Mouse (Mus musculus) embryonic fibroblast, embryonic 13.5 days (primary cell): ENCODE results near the gene Myl6. TPM values are rescaled to one million over a fixed set of nuclear protein-coding genes. Genes with fewer than 3 reads are reported as not detected.
A peak's percentile ranks its signal among the peaks of the same experiment; 100 is the strongest.

Experiments used
- H3K27ac ChIP-seq: 2 replicates; pipeline ENCODE4 v1.5.1; 2012; ENCODE audit warnings: low read length, control low read depth, inconsistent platforms; ENCODE audit not compliant: insufficient read depth
- H3K4me1 ChIP-seq: 2 replicates; pipeline ENCODE4 v1.6.1; 2011; ENCODE audit warnings: low read length; ENCODE audit not compliant: control insufficient read depth, insufficient read depth
- H3K4me3 ChIP-seq: 2 replicates; pipeline ENCODE4 v1.5.1; 2011; ENCODE audit warnings: mild to moderate bottlenecking, control low read depth, low read length; ENCODE audit not compliant: insufficient read depth
- CTCF ChIP-seq: IDR thresholded peaks from 2 replicates; pipeline ENCODE4 v1.5.1; 2011; ENCODE audit warnings: mild to moderate bottlenecking, control low read depth, low read length, moderate library complexity, borderline replicate concordance; ENCODE audit not compliant: insufficient read depth
- POLR2A ChIP-seq: IDR thresholded peaks from 2 replicates; pipeline ENCODE4 v1.6.1; 2011; ENCODE audit warnings: low read depth, mild to moderate bottlenecking, control low read depth, low read length, moderate library complexity
- polyA plus RNA-seq: library from polyadenylated mRNA; stranded (reverse); fragments of >200 nt; gene quantifications from 2 replicates; pipeline ENCODE4 v1.2.4, GENCODE M21; 2011; ENCODE audit warnings: low read depth; ENCODE audit not compliant: missing spikeins, insufficient read length

The Myl6 gene
- polyA plus RNA-seq = 2,243 and 2,568 TPM in 2 replicates

- TF ChIP-seq CTCF (0 out of 2 replicates have a peak, but pooled peaks have one; percentile 31), POLR2A (peak; percentile 98)
- peaks cover 8% of the 10 kb centered on the region; the same call in 1 of the 2 replicates for H3K4me1 ChIP-seq
- peak within 1 kb of the TSS; percentile 96 for H3K27ac ChIP-seq
- peak within 1 kb of the TSS; percentile 97 for H3K4me3 ChIP-seq
Measured at GRCm38 (mm10) chr10:128493695-128494666, at the start of gene Myl6. Gene Myl6, minus strand, starts transcription at chr10:128494145.

GRCm38 (mm10) chr10:128543100-128543499 lies 49.2 kb upstream of the Myl6 start:
- peaks cover 2% of the 10 kb centered on the region; the same call in 1 of the 2 replicates for H3K4me1 ChIP-seq
- TF ChIP-seq POLR2A = no peak
- no peak for TF ChIP-seq CTCF
- H3K27ac ChIP-seq = no peak overlapping the region
- H3K4me3 ChIP-seq = no peak overlapping the region

- TF ChIP-seq CTCF = no peak
- no peak for TF ChIP-seq POLR2A
- H3K27ac ChIP-seq = no peak overlapping the region
- no peaks in the 10 kb centered on the region for H3K4me1 ChIP-seq
Measured at GRCm38 (mm10) chr10:128538340-128538870, 44.5 kb upstream of the Myl6 start.

GRCm38 (mm10) chr10:128536266-128536940 lies 42.5 kb upstream of the Myl6 start:
- peak overlapping the region; percentile 29 for H3K27ac ChIP-seq
- H3K4me1 ChIP-seq = no peaks in the 10 kb centered on the region
- H3K4me3 ChIP-seq = no peak overlapping the region; the same call in 1 of the 2 replicates
- TF ChIP-seq CTCF (peak; percentile 49; the same call in 1 of the 2 replicates), POLR2A (peak; percentile 25; the same call in 1 of the 2 replicates)

More at GRCm38 (mm10) chr10:128538340-128538870, 44.5 kb upstream of the Myl6 start:
- no peak overlapping the region for H3K4me3 ChIP-seq

- Histone ChIP-seq H3K4me3 (no peak overlapping the region; the same call in 1 of the 2 replicates), H3K4me1 (no peaks in the 10 kb centered on the region), H3K27ac (peak overlapping the region; percentile 29)
- no peak for TF ChIP-seq POLR2A
- TF ChIP-seq CTCF = no peak
Measured at GRCm38 (mm10) chr10:128535624-128536265, 41.8 kb upstream of the Myl6 start.

- Histone ChIP-seq H3K27ac (no peak overlapping the region), H3K4me3 (no peak overlapping the region), H3K4me1 (no peaks in the 10 kb centered on the region)
- TF ChIP-seq POLR2A (no peak), CTCF (no peak)
Measured at GRCm38 (mm10) chr10:128535206-128535605, 41.3 kb upstream of the Myl6 start.

GRCm38 (mm10) chr10:128526366-128527356 lies 32.7 kb upstream of the Myl6 start:
- H3K4me1 ChIP-seq = no peaks in the 10 kb centered on the region
- H3K27ac ChIP-seq = peak overlapping the region; percentile 58
- TF ChIP-seq POLR2A (no peak), CTCF (no peak)
- H3K4me3 ChIP-seq = peak overlapping the region; percentile 32

GRCm38 (mm10) chr10:128525671-128526308 lies 31.8 kb upstream of the Myl6 start, which contains the start of gene Esyt1:
Gene Esyt1, minus strand, starts transcription at chr10:128525871.
- Histone ChIP-seq H3K4me1 (no peaks in the 10 kb centered on the region), H3K27ac (peak within 1 kb of the TSS; percentile 58), H3K4me3 (peak within 1 kb of the TSS; percentile 91)
- TF ChIP-seq CTCF = 0 out of 2 replicates have a peak, but pooled peaks have one; percentile 1
- TF ChIP-seq POLR2A = peak; percentile 95
